Mouse (Mus musculus) hindbrain, embryonic 11.5 days (tissue): ENCODE results near the gene Scgb1c1. TPM values are rescaled to one million over a fixed set of nuclear protein-coding genes. Genes with fewer than 3 reads are reported as not detected.

Experiments
- ATAC-seq: fragments of 200-750 bp; cut with Nextera tagmentation; 2 replicates; pipeline ENCODE4 v1.8.0; 2017; ENCODE audit warnings: mild to moderate bottlenecking, moderate TSS enrichment, moderate library complexity; ENCODE audit not compliant: low FRiP score
- DNase-seq: peaks from one replicate; pipeline ENCODE4 v3.0.0-alpha.2; 2015; ENCODE audit warnings: low spot score
- H3K27ac ChIP-seq: fragments of 300-500 bp; sonication (generic); 2 replicates; pipeline ENCODE4 v1.5.1; 2014; ENCODE audit warnings: mild to moderate bottlenecking, low read depth, low read length
- H3K27me3 ChIP-seq: fragments of 300-500 bp; sonication (generic); 2 replicates; pipeline ENCODE4 v1.6.1; 2014; ENCODE audit warnings: mild to moderate bottlenecking, low read length, moderate library complexity, mixed read lengths; ENCODE audit not compliant: control insufficient read depth, insufficient read depth
- H3K36me3 ChIP-seq: fragments of 300-500 bp; sonication (generic); 2 replicates; pipeline ENCODE4 v1.6.1; 2014; ENCODE audit warnings: mild to moderate bottlenecking, low read length, moderate library complexity, mixed read lengths; ENCODE audit not compliant: control insufficient read depth, insufficient read depth
- H3K4me1 ChIP-seq: fragments of 300-500 bp; sonication (generic); replicated peaks from 2 replicates; pipeline ENCODE4 v1.6.1; 2014; ENCODE audit warnings: low read length, mixed read lengths; ENCODE audit not compliant: control insufficient read depth, insufficient read depth
- H3K4me2 ChIP-seq: fragments of 300-500 bp; sonication (generic); replicated peaks from 2 replicates; pipeline ENCODE4 v1.6.1; 2014; ENCODE audit warnings: mild to moderate bottlenecking, low read depth, low read length
- H3K4me3 ChIP-seq: fragments of 300-500 bp; sonication (generic); 2 replicates; pipeline ENCODE4 v1.5.1; 2014; ENCODE audit warnings: low read depth, low read length
- H3K9ac ChIP-seq: fragments of 300-500 bp; sonication (generic); 2 replicates; pipeline ENCODE4 v1.6.1; 2014; ENCODE audit warnings: low read depth, low read length
- H3K9me3 ChIP-seq: fragments of 300-500 bp; sonication (generic); 2 replicates; pipeline ENCODE4 v1.6.1; 2016; ENCODE audit warnings: low read length; ENCODE audit not compliant: control insufficient read depth
- WGBS: fragments of 180-500 bp; shearing (Covaris S2); extraction: QIAGEN DNeasy Blood & Tissue Kit; methylation state at CpG from one replicate; pipeline ENCODE4 v1.1.7; 2014; 5-methylcytosine and 5-hydroxymethylcytosine counted together
- polyA plus RNA-seq: library from polyadenylated mRNA; unstranded; fragments of >200 nt; fragmentation: Nextera tagmentation; extraction: Ambion mirVana; gene quantifications from 2 replicates; pipeline ENCODE4 v1.2.1, GENCODE M21; 2014

Scgb1c1 gene
- polyA plus RNA-seq, 1 experiment from 2014 or later: not detected

DNA sequence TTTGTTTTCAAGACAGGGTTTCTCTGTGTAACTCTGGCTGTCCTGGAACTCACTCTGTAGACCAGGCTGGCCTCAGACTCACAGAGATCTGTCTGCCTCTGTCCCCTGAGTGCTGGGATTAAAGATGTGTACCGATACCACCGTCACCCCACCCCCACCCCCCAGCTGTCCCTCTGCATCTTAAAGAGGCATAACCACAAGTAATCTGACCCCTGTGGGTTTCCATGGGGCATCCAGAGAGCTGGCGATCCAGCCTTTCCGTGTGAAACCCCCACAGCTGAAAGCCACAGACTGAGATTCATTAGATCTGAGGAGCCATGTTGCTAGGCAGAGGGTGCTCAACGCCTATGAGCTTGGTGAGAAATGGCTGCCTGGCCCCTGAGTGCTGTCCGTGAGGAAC, 14.7 kb downstream of the Scgb1c1 start:
- H3K9ac ChIP-seq: no peak overlapping the region
- no peak overlapping the region for H3K4me3 ChIP-seq
- H3K27me3 ChIP-seq: no peaks in the 10 kb centered on the region
- H3K9me3 ChIP-seq: no peaks in the 10 kb centered on the region
- DNase-seq (no peak), ATAC-seq (no peak)
- no peaks in the 10 kb centered on the region; the same call in 1 of the 2 replicates for H3K36me3 ChIP-seq
- H3K27ac ChIP-seq: no peak overlapping the region
- WGBS: 81% methylated on average over 6 of the region's 6 CpGs
- peaks cover 8% of the 10 kb centered on the region for H3K4me1 ChIP-seq
- no peak overlapping the region for H3K4me2 ChIP-seq

DNA sequence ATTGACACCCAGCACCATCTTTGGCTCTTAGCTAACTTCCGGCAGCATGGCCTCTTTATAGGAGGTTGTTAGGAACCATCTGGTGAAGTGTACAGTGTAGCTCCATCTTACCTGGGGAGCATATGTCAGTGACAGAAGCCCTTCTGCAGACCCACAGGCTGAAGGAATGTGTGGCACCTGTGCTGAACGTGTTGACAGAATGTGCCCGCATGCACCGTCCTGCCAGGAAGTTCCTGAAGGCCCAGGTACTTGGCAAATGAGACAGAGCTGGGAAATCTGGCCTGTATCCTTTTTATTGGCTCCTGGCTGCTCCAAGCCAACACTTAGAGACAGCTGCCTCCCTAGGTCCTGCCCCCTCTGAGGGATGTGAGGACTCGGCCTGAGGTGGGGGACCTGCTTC, 15.4 kb downstream of the Scgb1c1 start:
- DNase-seq (no peak), ATAC-seq (no peak)
- Histone ChIP-seq H3K27ac (no peak overlapping the region), H3K4me3 (no peak overlapping the region), H3K4me1 (peaks cover 5% of the 10 kb centered on the region), H3K36me3 (no peaks in the 10 kb centered on the region; the same call in 1 of the 2 replicates), H3K9me3 (no peaks in the 10 kb centered on the region), H3K4me2 (no peak overlapping the region), H3K27me3 (no peaks in the 10 kb centered on the region), H3K9ac (no peak overlapping the region)
- 95% methylated on average over 5 of the region's 5 CpGs for WGBS

DNA sequence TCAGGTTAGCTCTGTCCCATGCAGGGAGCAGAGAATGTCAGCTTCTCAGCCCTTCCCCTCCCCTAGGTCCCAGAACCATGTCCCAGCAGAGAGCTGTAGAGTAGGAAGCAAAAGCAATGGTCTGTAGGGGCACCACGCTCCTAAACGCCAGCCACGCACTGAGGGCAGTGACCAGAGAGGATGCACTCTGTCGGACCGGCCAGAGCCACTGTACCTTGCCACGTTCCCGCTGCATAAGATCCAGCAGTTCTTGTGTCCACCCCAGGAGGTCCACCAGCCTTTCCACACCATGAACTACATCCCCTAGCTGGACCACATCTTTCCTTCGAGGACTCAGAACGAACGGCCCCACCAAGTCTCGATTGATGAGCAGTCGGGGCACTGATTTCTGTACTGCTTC, 19.4 kb downstream of the Scgb1c1 start:
- whole genome bisulfite sequencing: 90% methylated on average over 12 of the region's 12 CpGs
- H3K9me3 ChIP-seq: no peaks in the 10 kb centered on the region
- DNase-seq (no peak), ATAC-seq (no peak)
- H3K27me3 ChIP-seq: no peaks in the 10 kb centered on the region
- no peaks in the 10 kb centered on the region for H3K4me1 ChIP-seq
- H3K27ac ChIP-seq: no peak overlapping the region
- H3K4me3 ChIP-seq: no peak overlapping the region
- H3K9ac ChIP-seq: no peak overlapping the region
- H3K36me3 ChIP-seq: no peaks in the 10 kb centered on the region; the same call in 1 of the 2 replicates
- no peak overlapping the region for H3K4me2 ChIP-seq

DNA sequence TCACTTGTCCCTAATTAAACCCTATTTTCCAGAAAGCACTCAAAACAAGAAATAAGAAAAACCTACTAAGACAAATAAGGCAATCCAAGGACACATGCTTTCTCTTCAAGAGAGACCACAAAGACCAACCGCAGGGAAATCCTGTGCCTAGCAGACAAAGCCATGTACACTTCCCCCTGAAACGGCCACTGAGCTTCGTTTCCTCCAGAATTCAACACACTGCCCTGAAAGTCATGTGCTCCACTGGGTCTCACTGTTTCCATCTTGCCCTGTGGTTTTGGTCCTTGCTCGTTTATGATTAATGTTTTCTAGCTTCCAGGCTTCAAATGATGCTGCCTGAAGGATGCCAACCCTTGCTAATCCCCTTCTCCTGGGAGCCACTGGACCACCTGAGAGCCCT, 28.9 kb downstream of the Scgb1c1 start:
- ATAC-seq (no peak), DNase-seq (no peak)
- H3K4me1 ChIP-seq: no peaks in the 10 kb centered on the region
- no peak overlapping the region for H3K4me3 ChIP-seq
- no peak overlapping the region for H3K27ac ChIP-seq
- H3K4me2 ChIP-seq: no peak overlapping the region
- no peaks in the 10 kb centered on the region for H3K9me3 ChIP-seq
- no peaks in the 10 kb centered on the region for H3K27me3 ChIP-seq
- 86% methylated on average over 4 of the region's 4 CpGs for WGBS
- no peaks in the 10 kb centered on the region for H3K36me3 ChIP-seq
- no peak overlapping the region for H3K9ac ChIP-seq

DNA sequence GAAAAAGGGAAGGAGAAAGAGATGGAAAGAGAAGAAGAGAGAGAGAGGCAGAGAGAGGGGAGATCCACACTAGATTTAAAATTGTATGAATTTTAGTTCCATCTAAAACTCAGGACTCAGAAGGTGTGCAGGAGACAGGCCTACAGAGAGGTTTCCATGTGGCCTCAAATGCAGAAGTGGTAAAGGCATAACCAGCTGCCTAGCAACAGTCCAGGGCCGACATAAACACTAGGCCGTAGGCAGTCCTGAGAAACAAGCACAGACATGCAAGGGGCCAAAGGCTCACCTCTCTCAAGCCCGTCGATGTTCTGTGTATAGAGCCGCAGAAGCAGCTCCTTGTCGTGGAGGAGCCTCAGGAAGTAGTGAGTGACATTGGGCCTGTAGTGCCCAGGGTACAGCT, 32.0 kb downstream of the Scgb1c1 start:
- Histone ChIP-seq H3K9ac (no peak overlapping the region), H3K36me3 (no peaks in the 10 kb centered on the region), H3K27me3 (no peaks in the 10 kb centered on the region), H3K4me1 (no peaks in the 10 kb centered on the region), H3K9me3 (no peaks in the 10 kb centered on the region), H3K4me3 (no peak overlapping the region), H3K4me2 (no peak overlapping the region), H3K27ac (no peak overlapping the region)
- no peak for ATAC-seq
- WGBS: 86% methylated on average over 6 of the region's 6 CpGs
- no peak for DNase-seq

DNA sequence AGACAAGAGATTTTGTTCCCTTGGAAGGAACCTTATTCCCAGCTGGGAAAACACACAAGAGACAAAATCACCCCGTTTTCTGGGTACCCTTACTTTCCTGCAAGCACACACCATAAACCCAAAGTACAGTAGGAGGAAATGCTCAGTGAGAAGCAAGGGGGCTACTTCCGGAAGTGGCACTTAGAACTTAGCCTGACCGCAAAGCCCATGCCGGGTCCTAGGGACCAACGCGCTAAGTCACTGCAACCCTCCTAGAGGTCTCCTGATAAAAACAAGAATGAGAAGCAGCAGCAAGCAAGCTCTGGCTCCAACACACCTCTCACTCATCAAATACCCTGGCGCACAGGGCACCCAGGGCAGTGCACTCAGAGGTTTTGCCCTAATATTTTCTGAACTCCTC, 34.0 kb downstream of the Scgb1c1 start:
- H3K9me3 ChIP-seq: no peaks in the 10 kb centered on the region
- WGBS: 92% methylated on average over 7 of the region's 7 CpGs
- DNase-seq: no peak
- H3K9ac ChIP-seq: no peak overlapping the region
- H3K4me1 ChIP-seq: 0 out of 2 replicates have a peak, but pooled peaks cover 2% of the 10 kb centered on the region
- no peaks in the 10 kb centered on the region for H3K36me3 ChIP-seq
- H3K27ac ChIP-seq: no peak overlapping the region
- ATAC-seq: no peak
- no peak overlapping the region for H3K4me3 ChIP-seq
- no peak overlapping the region for H3K4me2 ChIP-seq
- no peaks in the 10 kb centered on the region for H3K27me3 ChIP-seq

DNA sequence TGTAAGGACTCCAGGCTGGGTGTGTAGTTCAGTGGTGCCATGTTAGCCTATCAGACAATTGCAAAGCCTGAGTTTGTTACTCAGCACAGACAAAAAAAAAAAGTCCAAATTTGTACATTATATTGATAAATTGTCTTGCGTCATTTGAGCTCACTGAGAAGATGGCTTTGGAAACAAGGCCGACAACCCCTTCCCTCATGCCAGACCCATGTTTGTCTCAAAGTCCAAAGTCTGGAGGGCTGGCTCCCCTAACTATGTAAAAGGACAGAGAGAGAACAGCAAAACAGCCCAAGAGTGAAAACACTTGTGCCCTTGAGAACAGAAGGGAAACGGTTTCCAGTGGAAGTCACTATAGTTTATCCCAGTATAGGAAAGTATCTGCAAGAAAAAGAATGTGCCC, 35.1 kb downstream of the Scgb1c1 start:
- no peak overlapping the region for H3K4me2 ChIP-seq
- no peak for ATAC-seq

DNA sequence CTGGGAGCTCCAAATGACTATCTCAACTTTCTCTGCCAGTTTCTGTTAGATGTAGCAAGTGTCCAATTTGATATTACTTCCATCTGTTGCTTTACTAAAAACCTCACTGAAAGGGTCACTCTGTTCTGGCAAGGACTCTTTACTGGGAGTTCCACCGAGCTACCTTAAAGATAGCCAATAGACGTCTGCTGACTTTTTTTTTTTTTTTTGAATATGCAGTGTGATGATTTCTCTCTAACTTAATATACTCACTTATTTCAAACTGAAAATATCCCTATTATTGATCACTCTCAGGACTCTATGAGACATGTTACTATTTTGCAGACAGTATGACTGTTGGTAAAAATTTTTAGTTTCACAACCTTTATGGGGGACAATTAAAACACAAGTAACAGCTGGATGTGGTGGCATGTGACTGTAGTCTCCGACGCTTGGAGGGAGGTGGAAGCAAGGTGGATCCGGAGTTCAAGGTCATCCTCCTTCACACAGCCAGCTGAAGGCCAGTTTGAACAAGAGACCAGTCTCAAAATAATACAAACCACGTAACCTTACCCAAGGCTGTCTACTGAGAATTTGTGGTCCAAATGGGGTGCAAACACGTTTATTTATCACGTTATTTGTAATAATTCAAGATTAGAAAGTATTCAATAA, 35.6 kb downstream of the Scgb1c1 start:
- Histone ChIP-seq H3K27ac (no peak overlapping the region), H3K4me3 (peak overlapping the region; percentile 93), H3K36me3 (no peaks in the 10 kb centered on the region), H3K27me3 (no peaks in the 10 kb centered on the region), H3K9ac (peak overlapping the region; percentile 81), H3K9me3 (no peaks in the 10 kb centered on the region), H3K4me1 (0 out of 2 replicates have a peak, but pooled peaks cover 2% of the 10 kb centered on the region), H3K4me2 (peak overlapping the region; percentile 88)
- ATAC-seq (no peak), DNase-seq (peak; percentile 6)
- 33% methylated on average over 8 of the region's 8 CpGs for WGBS

More for the DNA sequence above, 35.1 kb downstream of the Scgb1c1 start:
- no peak overlapping the region for H3K27ac ChIP-seq
- 0 out of 2 replicates have a peak, but pooled peaks cover 2% of the 10 kb centered on the region for H3K4me1 ChIP-seq
- no peaks in the 10 kb centered on the region for H3K9me3 ChIP-seq
- H3K36me3 ChIP-seq: no peaks in the 10 kb centered on the region
- H3K4me3 ChIP-seq: no peak overlapping the region
- H3K9ac ChIP-seq: no peak overlapping the region
- no peak for DNase-seq
- WGBS: 86% methylated on average over 3 of the region's 3 CpGs
- no peaks in the 10 kb centered on the region for H3K27me3 ChIP-seq
